Comparison of ENCODE assay signal across 32 mouse cellular contexts in the genomic region with DNA sequence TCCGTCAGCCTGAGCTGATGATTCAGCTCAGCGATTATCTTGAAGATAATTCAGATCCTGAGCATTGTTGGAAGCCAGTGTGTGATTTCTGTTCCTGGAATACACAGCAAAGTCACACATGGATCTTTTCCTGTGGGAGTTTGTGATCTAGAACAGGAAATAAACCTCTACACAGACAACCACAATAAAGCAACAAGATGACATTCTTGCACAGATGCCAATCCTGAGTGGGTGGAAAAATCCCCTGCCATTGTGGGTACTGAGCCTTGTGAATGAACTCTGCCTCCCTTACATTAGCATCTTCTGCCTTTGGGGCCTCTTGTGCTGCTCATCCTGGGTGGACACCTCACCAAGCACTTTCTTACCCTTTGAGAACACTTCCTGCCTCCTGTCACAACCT. TPM values are rescaled to one million over a fixed set of nuclear protein-coding genes. Genes with fewer than 3 reads are reported as not detected.
"Had no signal": no experiment of that assay in that cellular context is flagged by ENCODE, and none has a peak within 500 bp of the region (broad histone marks: within the 10 kb centered on the region; RNA-seq: fewer than 3 reads in every experiment).

No protein-coding gene starts in this region.

- DNase-seq: left cerebral cortex, postnatal 4 days; liver; liver, embryonic 13.5 days; liver, postnatal 0 days; lung, adult 18-20 months; lung, adult 2 months; lung, embryonic 14.5 days; lung, postnatal 10 days; lung, postnatal 14 days; lung, postnatal 36 days; lung, postnatal 4 days; midbrain, embryonic 14.5 days had no signal

- H3K4me2 ChIP-seq: limb, embryonic 12.5 days; limb, embryonic 13.5 days; limb, embryonic 15.5 days; liver, embryonic 11.5 days; liver, embryonic 12.5 days; liver, embryonic 13.5 days; liver, embryonic 15.5 days; lung, embryonic 14.5 days; lung, embryonic 15.5 days; midbrain, embryonic 11.5 days; midbrain, embryonic 12.5 days; midbrain, embryonic 13.5 days; midbrain, embryonic 15.5 days had no signal

- H3K4me3 ChIP-seq: left cerebral cortex, adult 2 months; limb, embryonic 10.5 days; limb, embryonic 12.5 days; limb, embryonic 13.5 days; limb, embryonic 15.5 days; liver, embryonic 12.5 days; liver, embryonic 13.5 days; liver, embryonic 15.5 days; lung, embryonic 15.5 days; megakaryocyte, embryonic 14.5 days; midbrain, embryonic 10.5 days; midbrain, embryonic 12.5 days; midbrain, embryonic 13.5 days; midbrain, embryonic 15.5 days had no signal

- H3K27me3 ChIP-seq: limb, embryonic 12.5 days; limb, embryonic 13.5 days; limb, embryonic 15.5 days; liver, embryonic 12.5 days; liver, embryonic 13.5 days; liver, embryonic 15.5 days; lung, embryonic 15.5 days; midbrain, embryonic 12.5 days; midbrain, embryonic 13.5 days; midbrain, embryonic 15.5 days had no signal

- H3K36me3 ChIP-seq: limb, embryonic 10.5 days; limb, embryonic 12.5 days; limb, embryonic 13.5 days; limb, embryonic 15.5 days; liver, embryonic 12.5 days; liver, embryonic 13.5 days; liver, embryonic 15.5 days; lung, embryonic 15.5 days; midbrain, embryonic 10.5 days; midbrain, embryonic 12.5 days; midbrain, embryonic 13.5 days; midbrain, embryonic 15.5 days had no signal

RNA-seq across cellular contexts. Expression of gene Gadl1, which starts 22.5 kb away (rescaled TPM):
- total RNA-seq: liver, adult 2 months; megakaryocyte, adult 5-6 weeks; megakaryocyte-erythroid progenitor cell, adult 5-6 weeks; monocyte, adult 5-6 weeks had no signal
- polyA plus RNA-seq: liver, adult 2 months; macrophage had no signal
